Mouse (Mus musculus) bone marrow macrophage, adult 2 months (primary cell): ENCODE results near the gene Klhl42.

Experiments used
- CTCF ChIP-seq: IDR thresholded peaks from 2 replicates; pipeline ENCODE4 v1.5.1; 2012; ENCODE audit warnings: low read depth, mild to moderate bottlenecking, low read length, moderate library complexity
- POLR2A ChIP-seq: IDR thresholded peaks from 2 replicates; pipeline ENCODE4 v1.6.1; 2012; ENCODE audit warnings: mild to moderate bottlenecking, low read depth, low read length, borderline replicate concordance

DNA sequence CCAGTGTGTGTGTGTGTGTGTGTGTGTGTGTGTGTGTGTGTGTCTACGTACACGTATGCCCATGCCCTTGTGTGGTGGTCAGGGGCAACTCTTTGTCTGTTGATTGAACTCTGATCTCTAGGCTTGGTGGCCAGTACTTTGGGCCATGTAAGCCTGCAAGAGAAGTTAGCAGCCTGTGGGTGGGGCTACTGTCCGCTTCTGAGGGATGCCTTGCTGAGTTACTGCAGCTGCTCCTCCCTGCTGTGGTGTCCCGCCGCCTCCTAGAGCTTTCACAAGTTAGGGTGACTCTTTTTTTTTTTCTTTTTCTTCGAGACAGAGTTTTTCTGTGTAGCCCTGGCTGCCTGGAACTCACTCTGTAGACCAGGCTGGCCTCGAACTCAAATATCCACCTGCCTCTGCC lies 31.9 kb upstream of the Klhl42 start:
- TF ChIP-seq POLR2A (no peak), CTCF (no peak)
